In genomic region chr8:122343758-122344157, GRCm38 (mm10) we compare ENCODE assay signal across 8 mouse cellular contexts. TPM values are rescaled to one million over a fixed set of nuclear protein-coding genes. Genes with fewer than 3 reads are reported as not detected.
DNase-seq lines count a peak whose midpoint lies in the region; ATAC-seq and TF ChIP-seq lines count a peak whose summit lies in the region.

No protein-coding gene starts in this region.

- H3K9me3 ChIP-seq in kidney, embryonic 15.5 days (replicated peaks): no peaks in the 10 kb centered on the region
- H3K9me3 ChIP-seq in midbrain, embryonic 13.5 days: no peaks in the 10 kb centered on the region

- peak; percentile 54; the same call in 1 of the 2 replicates for TF ChIP-seq POLR2A in heart, adult 2 months (IDR thresholded peaks at IDR 0.05; ENCODE audit: insufficient read depth, low read depth, low read length)

- H3K27me3 ChIP-seq in heart, adult 2 months (ENCODE audit: control insufficient read depth, insufficient read depth, low read length): no peaks in the 10 kb centered on the region
- peaks cover 26% of the 10 kb centered on the region for H3K27me3 ChIP-seq in kidney, embryonic 15.5 days
- peaks cover 63% of the 10 kb centered on the region for H3K27me3 ChIP-seq in midbrain, embryonic 13.5 days

- WGBS in heart, adult 2 months: 1% methylated on average over 14 of the region's 14 CpGs
- WGBS in kidney, embryonic 15.5 days: under 1% methylated on average over 14 of the region's 14 CpGs
- WGBS in midbrain, embryonic 13.5 days: under 1% methylated on average over 14 of the region's 14 CpGs

- peaks cover 13% of the 10 kb centered on the region for H3K4me1 ChIP-seq in heart, adult 2 months (ENCODE audit: control insufficient read depth, insufficient read depth, low read length)
- H3K4me1 ChIP-seq in kidney, embryonic 15.5 days: peaks cover 35% of the 10 kb centered on the region
- peaks cover 21% of the 10 kb centered on the region for H3K4me1 ChIP-seq in midbrain, embryonic 13.5 days (replicated peaks)

- H3K27ac ChIP-seq in heart, adult 2 months: peak overlapping the region; percentile 49; the same call in 1 of the 2 replicates
- no peak overlapping the region for H3K27ac ChIP-seq in kidney, embryonic 15.5 days
- no peak overlapping the region for H3K27ac ChIP-seq in midbrain, embryonic 13.5 days

- intact Hi-C loops in heart, adult 2 months (cut with DNase I): loop anchor here (2.0 kb wide), 1 partner anchor 25 kb away; no protein-coding TSS in a partner anchor

- TF ChIP-seq CTCF in heart, adult 2 months (IDR thresholded peaks at IDR 0.05): no peak

- peak; percentile 37; the same call in 1 of the 2 replicates for ATAC-seq in kidney, embryonic 15.5 days (replicated peaks; ENCODE audit: low FRiP score)
- ATAC-seq in midbrain, embryonic 13.5 days: no peak

- H3K36me3 ChIP-seq in heart, adult 2 months (ENCODE audit: control insufficient read depth, insufficient read depth, low read length): no peaks in the 10 kb centered on the region
- peaks cover 4% of the 10 kb centered on the region; the same call in 1 of the 2 replicates for H3K36me3 ChIP-seq in kidney, embryonic 15.5 days
- no peaks in the 10 kb centered on the region for H3K36me3 ChIP-seq in midbrain, embryonic 13.5 days

- H3K9ac ChIP-seq in heart, adult 2 months (ENCODE audit: low read depth, low read length): no peak overlapping the region
- 0 out of 2 replicates have a peak overlapping the region, but pooled peaks have one; percentile 6 for H3K9ac ChIP-seq in kidney, embryonic 15.5 days
- H3K9ac ChIP-seq in midbrain, embryonic 13.5 days (replicated peaks): peak overlapping the region; percentile 24; the same call in 1 of the 2 replicates

- peak overlapping the region; percentile 65 for H3K4me2 ChIP-seq in kidney, embryonic 15.5 days
- peak overlapping the region; percentile 49 for H3K4me2 ChIP-seq in midbrain, embryonic 13.5 days (replicated peaks)

- TF ChIP-seq EP300 in heart, adult 2 months (IDR thresholded peaks at IDR 0.05; ENCODE audit: insufficient read depth, low read depth, low read length): no peak

- H3K79me2 ChIP-seq in heart, adult 2 months (replicated peaks; ENCODE audit: control insufficient read depth, insufficient read depth, low read length): no peaks in the 10 kb centered on the region

- peak overlapping the region; percentile 26; the same call in 1 of the 2 replicates for H3K4me3 ChIP-seq in heart, adult 2 months
- H3K4me3 ChIP-seq in kidney, embryonic 15.5 days (replicated peaks): peak overlapping the region; percentile 31
- peak overlapping the region; percentile 22 for H3K4me3 ChIP-seq in midbrain, embryonic 13.5 days (replicated peaks)

- DNase-seq in heart, adult 18-20 months: peak; percentile 54 to 62
- no peak for DNase-seq in heart, adult 8-10 months (ENCODE audit: low spot score)
- DNase-seq in brain, adult 2 months (ENCODE audit: low read depth, low spot score): peak; percentile 74
- peak; percentile 61 to 62 for DNase-seq in heart, adult 2 months
- DNase-seq in right cerebral cortex, postnatal 25 days: no peak
- no peak for DNase-seq in gastrocnemius, postnatal 25 days

RNA-seq across cellular contexts. Expression of gene Trhr2, which starts 16.8 kb away (rescaled TPM):
- total RNA-seq in heart, adult 18-20 months (2021): not detected
- not detected for total RNA-seq in heart, adult 8-10 months (2022)
- total RNA-seq in heart, adult 2 months (2021): not detected
- not detected in 2 replicates for polyA plus RNA-seq in heart, adult 2 months (2012; rRNA removed)
- not detected in 2 replicates for polyA plus RNA-seq in kidney, embryonic 15.5 days (2015; fragmentation: Nextera tagmentation; extraction: Ambion mirVana)
- not detected in 2 replicates for polyA plus RNA-seq in midbrain, embryonic 13.5 days (2015; fragmentation: Nextera tagmentation; extraction: Ambion mirVana)
- not detected for total RNA-seq in gastrocnemius, postnatal 25 days (2021)

RNA-seq across cellular contexts. Expression of gene Zc3h18, which starts 32.7 kb away (rescaled TPM):
- total RNA-seq in heart, adult 18-20 months (2021): 10 to 100 TPM; 20.9 to 24.5 TPM
- total RNA-seq in heart, adult 8-10 months (2022): 10 to 100 TPM; 21.2 to 24.0 (median 22.4) TPM
- total RNA-seq in heart, adult 2 months (2021): 10 to 100 TPM; 21.8 to 22.1 TPM
- 11.2 and 15.8 TPM in 2 replicates for polyA plus RNA-seq in heart, adult 2 months (2012; rRNA removed)
- 53.2 and 53.9 TPM in 2 replicates for polyA plus RNA-seq in kidney, embryonic 15.5 days (2015; fragmentation: Nextera tagmentation; extraction: Ambion mirVana)
- polyA plus RNA-seq in midbrain, embryonic 13.5 days (2015; fragmentation: Nextera tagmentation; extraction: Ambion mirVana): 40.0 and 44.9 TPM in 2 replicates
- total RNA-seq in gastrocnemius, postnatal 25 days (2021): 10 to 100 TPM; 18.1 to 21.0 TPM

Comparison
In these comparisons a context has a peak if more than half of its experiments do, and no peak if none do; other contexts are left out.
1. DNase-seq: peak in heart, adult 18-20 months (2 of 2), brain, adult 2 months (single experiment) and heart, adult 2 months (2 of 2); none in heart, adult 8-10 months (single experiment), right cerebral cortex, postnatal 25 days (single experiment) and gastrocnemius, postnatal 25 days (single experiment).
2. Peak in every context shown above with its lines, with median percentiles within 50 percentile points of each other: H3K4me3 ChIP-seq.